Mouse (Mus musculus) heart, postnatal 25 days (tissue): ENCODE results near the gene Klf15. TPM values are rescaled to one million over a fixed set of nuclear protein-coding genes. Genes with fewer than 3 reads are reported as not detected.

Experiments used
- DNase-seq: peaks from one replicate; pipeline ENCODE4 v3.0.0; 2022; ENCODE audit warnings: low spot score
- intact Hi-C: fragments of 180-260 bp; cut with DNase I; formaldehyde crosslinking; loops from one replicate; pipeline ENCODE4 v1.15.1; 2025
- total RNA-seq, 2 experiments: library from RNA; stranded (reverse); gene quantifications; 2 replicates each; pipeline ENCODE4 v1.2.3; 2021

Klf15 gene
- total RNA-seq = 10 to 100 TPM; 45.1 to 56.9 TPM

GRCm38 (mm10) chr6:90462181-90462706 lies at the start of gene Klf15:
Klf15 (plus strand) TSS chr6:90462576.
- peak; percentile 79 for DNase-seq
- intact Hi-C loops = loop anchor here (2.0 to 10.0 kb wide), 2 partner anchors 47 to 263 kb away; no protein-coding TSS in a partner anchor

GRCm38 (mm10) chr6:90422565-90422964 lies 39.8 kb upstream of the Klf15 start:
- intact Hi-C loops = loop anchor here (10.0 kb wide), 1 partner anchor 748 kb away; no protein-coding TSS in a partner anchor
- DNase-seq = peak; percentile 49

GRCm38 (mm10) chr6:90425361-90425760 lies 37.0 kb upstream of the Klf15 start:
- no peak for DNase-seq
- intact Hi-C loops = loop anchor here (10.0 kb wide), 1 partner anchor 751 kb away; no protein-coding TSS in a partner anchor

GRCm38 (mm10) chr6:90426003-90426402 lies 36.4 kb upstream of the Klf15 start:
- no peak for DNase-seq
- intact Hi-C loops = loop anchor here (10.0 kb wide), 1 partner anchor 751 kb away; no protein-coding TSS in a partner anchor

GRCm38 (mm10) chr6:90428380-90428974 lies 33.9 kb upstream of the Klf15 start, which contains the start of gene Cfap100:
Cfap100 (minus strand) TSS chr6:90428797.
- intact Hi-C loops = loop anchor here (10.0 kb wide), 1 partner anchor 754 kb away; no protein-coding TSS in a partner anchor
- peak; percentile 60 for DNase-seq

- intact Hi-C loops = loop anchor here (10.0 kb wide), 1 partner anchor 755 kb away; no protein-coding TSS in a partner anchor
- no peak for DNase-seq
Observed at GRCm38 (mm10) chr6:90429911-90430310, 32.5 kb upstream of the Klf15 start.

- intact Hi-C loops = no loop called here
- DNase-seq = peak; percentile 25
Observed at GRCm38 (mm10) chr6:90431487-90431886, 30.9 kb upstream of the Klf15 start.

- no peak for DNase-seq
Observed at GRCm38 (mm10) chr6:90434687-90435086, 27.7 kb upstream of the Klf15 start.

GRCm38 (mm10) chr6:90435195-90435618 lies 27.2 kb upstream of the Klf15 start:
- DNase-seq = peak; percentile 33
- intact Hi-C loops = no loop called here

More at GRCm38 (mm10) chr6:90434687-90435086, 27.7 kb upstream of the Klf15 start:
- intact Hi-C loops = no loop called here

- intact Hi-C loops = no loop called here
- DNase-seq = no peak
Observed at GRCm38 (mm10) chr6:90436192-90436907, 26.0 kb upstream of the Klf15 start.

GRCm38 (mm10) chr6:90437041-90437440 lies 25.3 kb upstream of the Klf15 start:
- DNase-seq = no peak
- intact Hi-C loops = no loop called here

GRCm38 (mm10) chr6:90446883-90447282 lies 15.5 kb upstream of the Klf15 start:
- intact Hi-C loops = loop anchor here (5.0 kb wide), 1 partner anchor 130 kb away; no protein-coding TSS in a partner anchor
- DNase-seq = no peak

- intact Hi-C loops = loop anchor here (1.0 kb wide), 2 partner anchors 65 to 88 kb away; no protein-coding TSS in a partner anchor
- peak; percentile 65 for DNase-seq
Observed at GRCm38 (mm10) chr6:90450179-90450578, 12.2 kb upstream of the Klf15 start.

- intact Hi-C loops = loop anchor here (1.0 kb wide), 2 partner anchors 65 to 88 kb away; no protein-coding TSS in a partner anchor
- peak; percentile 52 for DNase-seq
Observed at GRCm38 (mm10) chr6:90450697-90451096, 11.7 kb upstream of the Klf15 start.

GRCm38 (mm10) chr6:90451512-90451911 lies 10.9 kb upstream of the Klf15 start:
- intact Hi-C loops = no loop called here
- no peak for DNase-seq

GRCm38 (mm10) chr6:90452603-90453002 lies 9.8 kb upstream of the Klf15 start:
- intact Hi-C loops = no loop called here
- no peak for DNase-seq

GRCm38 (mm10) chr6:90453751-90454150 lies 8.6 kb upstream of the Klf15 start:
- intact Hi-C loops = loop anchor here (2.0 kb wide), 1 partner anchor 61 kb away; no protein-coding TSS in a partner anchor
- DNase-seq = no peak

GRCm38 (mm10) chr6:90457421-90457820 lies 5.0 kb upstream of the Klf15 start:
- intact Hi-C loops = no loop called here
- no peak for DNase-seq

- no peak for DNase-seq
- intact Hi-C loops = loop anchor here (10.0 kb wide), 1 partner anchor 264 kb away; no protein-coding TSS in a partner anchor
Observed at GRCm38 (mm10) chr6:90461181-90461580, 1.2 kb upstream of the Klf15 start.

GRCm38 (mm10) chr6:90461771-90462170 lies 605 bp upstream of the Klf15 start:
- DNase-seq = no peak
- intact Hi-C loops = loop anchor here (2.0 to 10.0 kb wide), 2 partner anchors 47 to 263 kb away; no protein-coding TSS in a partner anchor
